In the genomic region with DNA sequence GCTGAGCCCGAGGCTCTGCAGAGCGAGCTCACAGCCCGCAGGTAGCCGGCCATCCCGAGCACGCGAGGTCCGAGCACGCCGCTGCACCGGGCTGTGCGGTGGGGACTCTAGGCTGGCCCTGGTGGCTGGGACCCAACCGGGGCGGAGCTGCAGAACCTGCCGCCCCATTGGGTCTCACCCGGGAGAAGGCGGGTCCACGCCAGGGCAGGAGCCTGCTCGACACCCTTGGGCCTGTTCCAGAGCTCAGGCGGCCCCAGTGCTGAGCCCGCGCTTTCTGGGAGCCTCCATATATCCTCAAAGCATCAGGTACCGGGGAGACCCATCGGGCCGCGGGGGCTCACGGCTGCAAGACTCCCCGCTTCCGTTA, we compare ENCODE assay signal across 8 mouse cellular contexts. TPM values are rescaled to one million over a fixed set of nuclear protein-coding genes. Genes with fewer than 3 reads are reported as not detected.
DNase-seq lines count a peak whose midpoint lies in the region; ATAC-seq lines count a peak whose summit lies in the region.

A gene (minus strand): TSS at position 169 of the 367 bp plus-strand sequence.

- no peaks in the 10 kb centered on the region for H3K9me3 ChIP-seq in hindbrain, embryonic 16.5 days (ENCODE audit: control insufficient read depth, low read length)

- H3K4me1 ChIP-seq in hindbrain, embryonic 16.5 days (ENCODE audit: control insufficient read depth, insufficient read depth, low read depth, low read length): peaks cover 22% of the 10 kb centered on the region

- peak within 1 kb of the TSS; percentile 95 for H3K9ac ChIP-seq in hindbrain, embryonic 16.5 days (ENCODE audit: low read depth, low read length)

- ATAC-seq in hindbrain, embryonic 16.5 days: peak; percentile 97

- H3K27ac ChIP-seq in hindbrain, embryonic 16.5 days (ENCODE audit: low read depth, low read length): peak within 1 kb of the TSS; percentile 97
- peak within 1 kb of the TSS; percentile 73 for H3K27ac ChIP-seq in macrophage

- H3K4me3 ChIP-seq in hindbrain, embryonic 16.5 days (ENCODE audit: low read length): peak within 1 kb of the TSS; percentile 89
- H3K4me3 ChIP-seq in macrophage (ENCODE audit: inconsistent target): peak within 1 kb of the TSS; percentile 45

- H3K36me3 ChIP-seq in hindbrain, embryonic 16.5 days (ENCODE audit: control insufficient read depth, insufficient read depth, low read length): 0 out of 2 replicates have a peak, but pooled peaks cover 2% of the 10 kb centered on the region
- no peaks in the 10 kb centered on the region for H3K36me3 ChIP-seq in macrophage (ENCODE audit: inconsistent target)

- no peaks in the 10 kb centered on the region for H3K27me3 ChIP-seq in hindbrain, embryonic 16.5 days (replicated peaks; ENCODE audit: control insufficient read depth, insufficient read depth, low read length)

- peak; percentile 81 for DNase-seq in T-cell, adult 2 months (ENCODE audit: low spot score)
- peak; percentile 90 to 95 for DNase-seq in cerebellum, postnatal 36 days
- peak; percentile 94 for DNase-seq in gastrocnemius, adult 18-20 months (ENCODE audit: low spot score)
- peak; percentile 81 to 92 for DNase-seq in left cerebral cortex, adult 18-20 months (ENCODE audit: low spot score in 2 of 2)
- peak; percentile 94 for DNase-seq in right cerebral cortex, adult 18-20 months
- DNase-seq in urinary bladder, postnatal 10 days (ENCODE audit: low spot score): peak; percentile 71

- peaks cover 41% of the 10 kb centered on the region for H3K79me2 ChIP-seq in macrophage (ENCODE audit: inconsistent target)

- peak within 1 kb of the TSS; percentile 86 for H3K4me2 ChIP-seq in hindbrain, embryonic 16.5 days (ENCODE audit: low read length)

- under 1% methylated on average over 29 of the region's 29 CpGs for WGBS in hindbrain, embryonic 16.5 days
- under 1% methylated on average over 29 of the region's 29 CpGs for WGBS in macrophage (ENCODE audit: missing documents)

RNA-seq across cellular contexts. Expression of the gene that starts here (rescaled TPM):
- 100 to 1,000 TPM; 317 to 516 TPM for total RNA-seq in gastrocnemius, adult 18-20 months (2021)
- polyA plus RNA-seq in hindbrain, embryonic 16.5 days (2015; fragmentation: Nextera tagmentation; extraction: Ambion mirVana): 215 and 225 TPM in 2 replicates
- total RNA-seq in left cerebral cortex, adult 18-20 months (2021): 10 to 100 TPM; 51.5 to 63.4 TPM
- 100 to 1,000 TPM in 3 of 26 experiments, 10 to 100 TPM in 19, 1 to 10 TPM in 4; 5.1 to 131 (median 33.7) TPM for total RNA-seq in macrophage (2018; cell fraction: chromatin; rRNA removed)
- 10 to 100 TPM; 35.0 to 94.6 (median 64.7) TPM for total RNA-seq in macrophage (2018; cell fraction: cytosol; rRNA removed)
- total RNA-seq in macrophage (2018; cell fraction: nucleus; rRNA removed): 100 to 1,000 TPM in 1 of 26 experiments, 10 to 100 TPM in 25; 17.1 to 112 (median 41.7) TPM
- polyA plus RNA-seq in macrophage (2018): 72.5 to 101 TPM (median 88.0 TPM) in 3 replicates

Comparison
In these comparisons a context has a peak if more than half of its experiments do, and no peak if none do; other contexts are left out.
1. Peak in every context shown above with its lines: DNase-seq, ATAC-seq, H3K4me3 ChIP-seq and H3K27ac ChIP-seq.
2. RNA of the gene that starts here (total RNA-seq): 317 to 516 TPM in gastrocnemius, adult 18-20 months; 51.5 to 63.4 TPM in left cerebral cortex, adult 18-20 months; every median in the first group is over 4 times any median in the second.